Mouse (Mus musculus) frontal cortex, postnatal 14 days (tissue): ENCODE data around the gene Rnf138rt1.

Experiments used
- DNase-seq, 2 experiments: peaks; one replicate each; pipeline ENCODE4 v3.0.0; 2022; ENCODE audit warnings: low spot score in 2 of 2

The Rnf138rt1 gene

GRCm38 (mm10) chrX:163760617-163761434 is at the start of gene Rnf138rt1:
TSS of gene Rnf138rt1 (minus strand) at chrX:163761329.
- peak in 1 of 2 experiments; percentile 5 for DNase-seq

DNA sequence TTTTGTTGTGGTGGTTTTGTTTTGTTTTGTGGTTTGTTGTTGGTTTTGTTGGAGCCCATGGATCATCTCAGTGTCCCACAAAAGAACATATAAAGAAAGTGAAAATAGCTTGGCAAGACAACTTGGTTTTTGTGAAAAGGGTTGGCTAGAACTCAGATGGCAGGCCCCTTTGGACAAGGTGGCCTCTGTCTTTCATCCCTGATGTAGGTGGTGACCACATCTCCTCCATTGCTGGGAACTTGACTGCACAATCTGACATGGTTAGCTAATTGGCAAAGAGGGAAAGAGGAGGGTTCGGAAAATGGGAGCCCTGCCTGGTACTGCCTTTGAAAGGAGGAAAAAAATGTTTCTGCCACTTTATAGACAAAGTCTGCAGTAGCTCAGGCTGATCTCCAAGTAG is 46.1 kb upstream of the Rnf138rt1 start:
- no peak for DNase-seq

GRCm38 (mm10) chrX:163766290-163766689 is 5.2 kb upstream of the Rnf138rt1 start:
- DNase-seq = no peak

GRCm38 (mm10) chrX:163761435-163761828 is 303 bp upstream of the Rnf138rt1 start:
- DNase-seq = no peak

DNA sequence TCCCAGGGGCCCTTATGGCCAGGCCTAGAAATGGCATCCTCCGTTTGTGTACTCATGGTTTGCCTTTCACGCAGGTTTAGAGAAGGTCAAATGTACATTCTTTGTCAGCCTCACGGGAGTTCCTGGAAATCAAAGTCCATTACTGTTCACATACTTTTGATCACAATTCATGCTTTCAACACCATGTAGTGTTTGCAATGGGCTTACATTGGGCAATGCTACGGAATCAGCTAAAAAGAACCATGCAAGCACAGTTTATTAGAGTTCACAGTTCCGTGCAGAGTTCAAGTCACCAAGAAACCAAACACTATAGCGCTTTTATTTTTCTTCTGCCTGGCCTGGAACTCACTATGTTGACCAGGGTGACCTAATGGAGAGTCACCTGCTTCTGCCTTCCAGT is 15.1 kb downstream of the Rnf138rt1 start:
- no peak for DNase-seq

DNA sequence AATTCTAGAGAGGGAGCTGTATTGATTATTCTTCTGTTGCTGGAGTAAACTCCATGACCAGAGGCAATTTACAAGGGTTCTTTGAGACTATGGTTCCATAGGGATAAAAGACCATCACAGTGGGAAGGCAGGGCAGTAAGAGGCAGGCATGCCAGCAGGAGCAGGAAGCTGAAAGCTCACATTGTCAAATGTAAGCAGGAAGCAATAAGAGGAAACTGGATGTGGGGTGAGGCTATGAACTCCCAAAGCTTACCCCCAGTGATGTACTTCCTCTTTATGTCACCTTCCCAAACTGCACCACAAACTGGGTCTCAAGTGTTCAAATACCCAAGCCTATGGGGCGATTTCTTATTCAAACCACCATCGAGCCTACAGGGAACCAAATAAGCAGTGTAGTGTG is 17.2 kb downstream of the Rnf138rt1 start:
- no peak for DNase-seq

- no peak for DNase-seq
These were observed 22.2 kb downstream of the Rnf138rt1 start for GRCm38 (mm10) chrX:163738904-163739303.

DNA sequence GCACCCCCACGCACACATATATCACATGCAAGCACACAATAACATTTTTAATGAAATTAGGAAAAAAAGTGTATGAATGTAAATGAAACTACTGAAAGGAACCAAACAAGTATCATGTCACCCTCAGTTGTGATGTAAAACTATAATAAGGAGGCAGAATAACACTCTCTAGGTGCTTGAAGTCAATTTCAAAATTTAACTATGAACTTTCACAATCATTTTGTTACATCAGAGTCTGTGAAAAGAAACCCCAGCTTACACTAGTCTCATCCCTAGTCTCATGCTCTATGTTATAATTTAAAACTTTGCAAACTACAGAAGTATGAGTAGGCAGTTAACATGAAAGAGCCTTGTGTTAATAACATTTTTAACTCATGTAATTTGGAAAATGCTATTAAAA is 27.0 kb downstream of the Rnf138rt1 start:
- DNase-seq = no peak

DNA sequence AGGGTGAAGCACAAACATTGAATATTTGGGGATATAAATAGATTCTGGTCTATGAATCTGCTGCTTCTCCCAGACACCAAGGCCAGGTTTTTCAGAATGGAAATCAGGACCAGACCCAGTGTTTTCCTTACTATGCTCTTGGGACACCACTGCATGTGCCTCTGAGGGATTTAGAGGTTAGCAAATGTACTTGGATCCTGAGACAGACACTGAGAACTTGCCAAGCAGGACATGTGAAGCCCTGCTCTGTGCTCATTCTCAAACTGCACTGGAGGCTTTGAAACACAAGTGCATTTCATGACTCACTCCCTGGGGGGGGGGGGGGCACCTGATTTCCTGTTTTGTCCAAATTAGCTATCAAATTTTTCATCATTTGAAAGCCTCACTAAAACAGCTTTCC is 37.5 kb downstream of the Rnf138rt1 start:
- no peak for DNase-seq

DNA sequence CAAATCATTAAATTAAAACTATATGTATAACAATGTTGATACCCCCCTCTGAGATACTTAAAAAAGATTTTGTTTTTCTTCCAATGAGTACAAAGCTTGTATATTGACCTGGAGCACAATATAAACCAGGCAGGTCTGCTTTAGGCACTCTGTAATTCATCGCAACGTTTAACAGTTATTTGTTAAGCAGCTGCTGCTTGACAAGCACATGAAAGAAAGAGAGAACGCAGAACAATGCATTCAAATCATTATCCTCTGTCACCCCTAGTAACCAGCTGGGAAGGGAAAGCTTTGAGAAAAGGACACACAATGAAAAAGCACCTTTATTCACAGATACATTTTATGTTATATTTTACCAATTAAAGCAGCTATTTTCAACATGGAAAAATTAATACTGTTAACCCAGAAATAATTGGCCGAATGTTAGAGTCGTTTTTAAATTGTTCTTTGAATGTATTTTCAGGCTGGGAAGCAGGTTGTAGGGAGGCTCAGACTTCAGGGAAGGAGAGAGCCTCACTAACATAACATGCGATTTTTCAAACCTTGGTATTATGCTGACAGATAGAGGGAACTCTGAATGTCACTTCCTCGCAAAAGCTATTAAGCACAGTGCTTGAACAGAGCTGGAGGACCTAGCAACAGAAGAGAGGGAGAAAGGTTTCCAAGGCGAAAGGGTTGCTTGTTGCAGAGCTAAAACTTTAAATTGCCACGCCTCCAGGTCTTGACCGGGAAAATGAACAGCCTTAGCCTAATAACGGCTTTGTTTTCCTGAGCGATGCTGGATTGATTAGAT is 38.1 kb downstream of the Rnf138rt1 start:
- DNase-seq = no peak

DNA sequence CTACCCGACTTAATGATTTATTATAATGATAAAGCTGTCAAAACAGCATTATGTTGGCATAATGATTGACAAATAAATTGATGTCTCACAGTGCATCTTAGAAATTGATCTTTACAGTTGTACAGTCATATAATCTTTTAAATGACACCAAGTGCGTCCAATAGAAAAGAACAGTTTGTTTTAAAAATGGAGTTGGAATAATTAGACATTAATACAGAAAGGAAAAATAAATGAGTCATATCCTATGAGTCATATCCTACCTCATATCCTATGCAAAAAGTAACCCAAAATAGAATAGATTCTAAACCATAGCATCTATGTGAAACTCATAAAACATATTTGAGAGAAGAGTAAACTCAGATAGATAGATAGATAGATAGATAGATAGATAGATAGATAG is 40.5 kb downstream of the Rnf138rt1 start:
- no peak for DNase-seq
